Mouse (Mus musculus) ovary, postnatal 14 days (tissue): ENCODE measurements around the gene Rap2a.

Experiments used
- DNase-seq: peaks from one replicate; pipeline ENCODE4 v3.0.0; 2022; ENCODE audit warnings: low spot score

Gene Rap2a

DNA sequence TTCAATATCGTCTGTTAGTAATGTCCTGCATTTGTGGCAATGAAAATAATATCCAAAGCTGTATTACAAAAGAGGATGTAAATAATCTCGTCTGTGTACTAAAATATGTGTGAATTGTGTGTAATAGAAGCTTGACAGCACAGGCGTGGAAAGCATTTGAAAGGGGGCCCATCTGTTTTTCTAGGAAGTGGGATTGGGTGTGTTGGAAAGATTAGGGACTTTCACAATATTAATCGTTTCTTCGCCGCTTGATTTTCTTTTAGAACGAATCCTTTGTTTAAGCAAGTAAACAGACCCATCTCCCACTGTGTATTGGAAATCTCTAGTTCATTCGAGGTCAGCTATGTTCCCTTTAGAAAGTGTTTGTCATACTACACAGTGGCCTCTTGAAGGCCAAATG lies 64.2 kb downstream of the Rap2a start:
- no peak for DNase-seq

DNA sequence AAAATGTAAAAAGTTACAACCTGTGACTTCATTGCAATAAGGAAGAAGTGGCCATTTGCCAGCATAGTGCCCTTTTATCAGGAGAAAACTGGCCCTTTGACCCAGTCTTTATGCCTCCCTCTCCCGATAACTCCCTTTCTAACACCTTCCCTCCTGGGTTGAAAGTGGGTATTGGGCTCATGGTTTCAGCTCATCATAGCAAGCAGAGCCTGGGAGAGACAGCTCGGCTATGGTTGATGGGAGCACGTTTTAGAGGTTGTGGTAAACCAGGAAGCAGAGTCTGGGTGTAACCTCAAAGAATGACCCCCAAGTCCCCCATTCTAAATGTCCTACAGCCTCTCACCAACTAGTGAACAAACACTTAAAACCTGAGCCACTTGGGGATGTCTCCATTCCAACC lies 64.7 kb downstream of the Rap2a start:
- DNase-seq = no peak

DNA sequence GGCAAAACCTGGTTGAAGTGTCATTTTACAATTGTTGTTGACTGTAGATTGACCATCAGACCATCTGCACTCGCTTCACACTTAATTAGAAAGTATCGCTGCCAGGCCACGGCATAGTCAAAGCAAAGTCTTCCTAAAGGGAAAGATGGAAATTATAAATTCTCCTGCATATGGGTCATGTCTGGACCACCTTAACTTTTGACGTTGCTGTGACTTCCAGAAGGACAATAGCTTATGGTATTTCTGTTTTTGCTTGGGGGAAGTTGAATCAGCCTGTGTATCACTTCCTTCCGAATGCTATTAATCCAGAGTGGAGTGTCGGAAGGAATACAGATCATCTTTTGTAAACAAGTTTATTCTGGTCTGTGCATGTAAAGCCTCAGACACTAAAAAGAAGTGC lies 65.6 kb downstream of the Rap2a start:
- DNase-seq = no peak

DNA sequence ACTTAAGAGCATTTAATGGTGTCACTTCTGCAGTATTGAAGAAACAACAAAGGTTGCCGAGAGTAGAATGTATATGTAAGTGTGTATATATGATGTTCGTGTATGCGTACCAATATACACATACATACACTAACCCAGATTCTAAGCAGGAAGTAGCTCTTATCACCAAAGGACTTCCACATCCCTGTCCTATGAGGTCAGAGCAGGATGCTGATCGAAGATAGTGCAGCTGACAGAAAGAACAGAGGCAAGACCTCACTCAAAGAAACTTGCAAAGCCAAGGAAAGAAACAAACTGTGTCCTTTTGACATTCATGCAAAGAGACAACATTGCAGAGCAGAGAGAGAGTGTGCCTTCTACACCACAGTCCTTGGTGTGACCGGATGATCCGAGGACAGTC lies 66.3 kb downstream of the Rap2a start:
- DNase-seq = no peak

DNA sequence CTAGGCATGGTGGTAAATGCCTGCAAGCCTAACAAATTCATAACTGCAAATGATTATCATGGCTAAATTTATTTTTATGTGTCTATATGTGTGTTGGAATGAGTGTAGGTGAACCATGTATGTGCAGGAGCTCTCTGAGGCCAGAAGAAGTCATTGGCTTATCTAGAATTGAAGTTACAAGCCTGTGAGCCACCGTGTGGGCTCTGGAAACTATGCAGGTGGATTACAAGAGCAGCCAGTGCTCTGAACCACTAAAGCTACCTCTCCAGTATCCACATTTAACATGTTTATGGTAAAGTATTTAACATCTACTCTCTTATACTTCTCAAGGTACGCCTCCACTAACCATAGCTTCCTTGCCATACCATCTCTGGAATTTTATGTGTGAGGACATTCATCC lies 66.7 kb downstream of the Rap2a start:
- DNase-seq = no peak
